Mouse (Mus musculus) T-helper 17 cell (primary cell): ENCODE results near the gene Pde1b.

Experiments used
- in situ Hi-C, 2 experiments: fragments of 300-600 bp; cut with MboI, MseI; formaldehyde crosslinking; loops; 1 replicate in 1 of 2; 2 replicates in 1 of 2; pipeline ENCODE4 v1.15.1; 2025; ENCODE audit warnings: high pct_unique_total_duplicates in 2 of 2

Pde1b gene

DNA sequence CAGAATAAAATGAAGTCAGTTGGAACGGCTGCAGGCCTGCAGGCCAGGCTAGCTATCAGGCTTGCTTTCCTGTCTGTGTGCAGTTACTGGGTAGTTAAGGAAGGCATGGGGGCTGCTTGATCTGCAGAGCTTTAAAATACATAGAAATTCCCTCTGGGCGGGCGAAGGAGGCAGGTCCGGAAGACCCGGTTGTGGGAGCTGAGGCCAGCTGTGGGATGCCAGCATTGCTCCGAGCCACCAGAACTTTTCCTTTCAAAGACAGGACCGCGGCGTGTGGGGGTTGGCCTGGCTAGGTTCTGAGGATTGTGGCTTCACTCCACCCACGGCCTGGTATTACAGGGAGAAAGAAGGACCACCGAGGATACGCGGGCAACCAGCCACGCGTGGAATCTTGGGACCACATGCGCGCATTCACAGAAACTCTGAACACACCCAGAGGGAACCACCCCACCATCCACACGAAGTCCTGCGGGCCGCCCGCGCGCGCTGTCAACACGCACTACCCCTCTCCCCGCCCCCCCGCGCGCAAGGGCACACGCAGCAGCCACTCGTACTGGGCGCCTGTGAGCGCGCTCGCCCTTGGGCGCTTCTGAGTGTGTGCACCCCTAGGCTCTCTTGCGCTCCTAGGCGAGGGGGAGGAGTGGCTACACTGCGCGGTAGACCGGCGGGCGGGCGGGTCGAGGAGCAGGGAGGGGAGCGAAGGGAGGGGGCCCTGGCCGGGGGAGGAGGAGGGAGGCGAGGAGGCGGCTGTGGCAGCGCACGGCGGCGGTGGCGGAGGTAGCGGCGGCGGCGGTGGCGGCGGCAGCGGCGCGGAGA is at the start of gene Pde1b:
Pde1b (plus strand) TSS at position 600 of the 816 bp plus-strand sequence.
- in situ Hi-C loops = no loop called here

DNA sequence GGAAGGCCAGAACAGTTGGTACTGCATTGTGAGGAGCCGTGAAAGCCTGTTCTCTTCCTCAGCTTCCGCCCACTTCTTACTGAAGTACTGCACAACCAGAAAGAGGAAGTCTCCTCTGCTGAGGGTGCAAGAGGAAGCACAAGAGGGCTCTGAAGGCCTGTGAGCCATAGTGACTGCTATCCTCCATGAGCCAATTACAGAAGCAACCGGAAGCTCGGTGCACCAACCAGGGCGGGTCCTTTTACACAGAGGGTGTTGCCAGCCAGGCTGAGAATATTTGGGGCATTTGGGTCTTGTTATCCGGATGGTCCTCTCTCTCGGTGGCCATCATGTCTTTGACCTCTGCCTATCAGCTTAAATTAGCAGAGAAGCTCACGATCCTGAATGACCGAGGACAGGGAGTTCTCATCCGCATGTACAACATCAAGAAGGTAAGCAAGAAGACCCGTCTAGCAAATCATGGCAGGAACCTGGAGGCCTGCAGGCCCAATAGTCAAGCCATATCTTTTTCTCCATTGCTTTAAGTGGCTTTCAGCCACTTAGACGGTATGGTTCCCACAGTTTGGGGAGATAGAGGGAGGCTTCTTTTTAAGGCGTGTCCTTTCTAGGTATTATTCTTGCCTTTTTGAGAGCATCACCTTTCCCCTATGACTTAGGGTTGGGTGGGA is 49.1 kb upstream of the Pde1b start, which contains the start of gene Nckap1l:
Nckap1l (plus strand) TSS at position 244 of the 668 bp plus-strand sequence.
- in situ Hi-C loops = loop anchor here in 1 of 2 experiments (5.0 kb wide), 1 partner anchor 106 kb away; no protein-coding TSS in a partner anchor

DNA sequence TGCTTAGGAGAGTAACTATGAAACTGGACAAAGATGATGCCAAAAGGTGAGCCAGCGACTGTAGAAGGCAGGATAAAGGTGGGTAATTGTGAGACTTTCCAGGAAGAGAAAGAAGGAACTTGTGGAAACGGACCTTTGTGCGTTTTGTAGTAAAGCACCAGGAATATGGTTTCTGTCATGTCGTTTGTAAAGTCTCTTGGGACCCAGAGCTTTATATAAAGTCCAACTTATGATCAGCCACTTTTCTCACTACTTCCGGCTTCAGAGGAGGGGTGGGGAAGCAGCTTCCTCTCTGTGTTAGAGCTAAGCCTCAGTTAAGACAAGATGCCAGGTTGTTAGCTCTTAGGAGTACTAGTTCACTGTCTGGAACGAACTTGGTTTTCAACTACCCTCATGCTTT is 48.4 kb upstream of the Pde1b start:
- in situ Hi-C loops = loop anchor here in 1 of 2 experiments (5.0 kb wide), 1 partner anchor 107 kb away; no protein-coding TSS in a partner anchor

DNA sequence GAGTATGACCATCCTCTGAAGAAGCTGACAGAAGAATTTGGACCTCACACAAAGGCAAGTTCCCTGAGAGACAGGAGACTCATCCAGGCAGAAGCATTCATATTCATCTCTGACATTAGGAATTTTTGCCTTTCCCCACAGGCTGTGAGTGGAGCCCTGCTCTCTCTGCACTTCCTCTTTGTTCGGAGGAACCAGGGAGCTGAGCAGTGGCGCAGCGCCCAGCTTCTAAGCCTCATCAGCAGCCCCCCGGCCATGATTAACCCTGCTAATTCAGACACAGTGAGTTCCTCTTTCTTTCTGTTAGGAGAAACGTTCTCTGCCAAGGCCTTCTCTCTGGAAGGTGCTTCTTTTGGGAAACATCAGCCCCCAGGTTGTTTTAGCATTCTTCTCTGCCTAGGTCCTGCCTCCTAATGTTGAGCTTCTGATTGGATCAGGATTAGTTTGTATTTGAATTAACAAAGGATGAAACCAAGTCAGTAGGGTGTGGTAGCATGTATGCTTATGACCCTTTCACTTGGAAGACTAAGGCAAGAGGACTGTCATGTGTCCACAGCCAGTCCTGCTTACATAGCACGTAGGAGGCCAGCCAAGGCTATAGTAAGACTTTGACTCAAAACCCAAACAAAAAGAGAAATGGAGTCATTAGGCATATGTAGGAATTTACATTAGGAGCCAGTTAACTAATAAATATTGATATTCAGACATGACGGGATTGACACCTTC is 40.1 kb upstream of the Pde1b start:
- in situ Hi-C loops = no loop called here

DNA sequence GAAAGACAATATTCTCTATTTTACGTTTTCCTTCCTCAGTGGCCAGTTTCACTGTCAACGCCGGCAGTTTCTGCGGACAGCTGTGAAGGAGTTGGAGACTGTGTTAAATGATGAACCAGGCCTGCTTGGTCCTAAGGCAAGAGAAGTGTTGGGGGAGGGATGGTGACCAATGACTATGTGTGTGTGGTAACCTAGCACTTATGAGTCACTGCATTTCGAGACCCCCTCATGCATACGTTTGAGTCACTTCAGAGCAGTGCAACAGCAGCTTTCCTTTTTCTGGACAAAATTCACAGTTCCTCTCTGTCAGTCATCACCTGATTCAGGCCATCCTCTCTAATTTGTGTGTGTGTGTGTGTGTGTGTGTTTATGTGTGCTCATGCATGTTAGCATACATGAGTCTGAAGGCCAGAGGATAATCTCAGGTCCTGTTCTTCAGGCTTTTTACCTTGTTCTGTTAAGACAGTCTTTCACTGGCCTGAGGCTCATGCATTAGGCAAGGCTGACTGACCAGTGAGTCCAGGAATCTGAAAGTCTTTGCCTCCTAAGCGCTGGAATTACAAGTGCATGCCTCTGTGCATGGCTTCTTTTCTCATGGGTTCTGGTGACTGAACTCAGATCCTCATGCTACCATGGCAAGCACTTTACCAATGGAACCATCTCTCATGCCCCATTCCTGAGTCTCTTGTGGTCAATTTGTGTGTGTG is 31.2 kb upstream of the Pde1b start:
- in situ Hi-C loops = no loop called here

DNA sequence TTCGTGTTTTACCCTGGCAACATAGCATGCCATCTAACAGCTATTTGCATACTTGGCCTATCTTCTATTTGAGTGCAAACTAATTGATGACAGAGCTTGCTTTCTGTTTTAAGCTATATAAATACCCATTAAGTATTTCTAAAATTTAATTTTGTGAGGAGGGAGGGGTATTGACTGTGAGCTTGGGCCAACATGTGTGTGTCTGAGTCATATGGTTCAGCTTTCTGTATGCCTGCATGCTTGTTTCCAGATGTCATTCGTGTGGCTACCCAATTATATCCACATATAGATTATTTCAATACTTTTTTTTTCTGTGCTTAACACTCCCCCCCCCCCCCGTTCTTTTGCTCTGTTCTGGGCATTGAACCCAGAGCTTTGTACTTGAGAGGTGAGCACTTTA is 30.6 kb upstream of the Pde1b start:
- in situ Hi-C loops = no loop called here

DNA sequence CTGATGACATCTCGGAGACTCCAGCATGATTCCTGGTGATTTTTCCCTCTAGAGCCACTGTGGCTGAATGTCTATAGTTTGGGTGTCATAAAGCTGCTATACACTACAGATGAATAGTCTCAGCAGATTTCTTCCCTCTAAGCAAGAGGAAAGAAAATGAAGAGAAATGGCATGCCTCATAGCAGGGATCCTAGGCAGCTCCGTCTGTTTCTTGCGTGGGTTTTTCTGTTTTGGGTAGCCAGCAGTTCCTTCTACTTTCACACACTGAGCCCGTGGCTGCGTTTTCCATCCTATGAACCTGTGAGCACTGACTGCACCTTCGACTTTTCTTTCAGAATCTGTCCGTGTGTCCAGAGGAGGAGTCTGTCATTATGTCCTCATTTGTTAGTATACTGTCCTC is 29.7 kb upstream of the Pde1b start:
- in situ Hi-C loops = no loop called here

DNA sequence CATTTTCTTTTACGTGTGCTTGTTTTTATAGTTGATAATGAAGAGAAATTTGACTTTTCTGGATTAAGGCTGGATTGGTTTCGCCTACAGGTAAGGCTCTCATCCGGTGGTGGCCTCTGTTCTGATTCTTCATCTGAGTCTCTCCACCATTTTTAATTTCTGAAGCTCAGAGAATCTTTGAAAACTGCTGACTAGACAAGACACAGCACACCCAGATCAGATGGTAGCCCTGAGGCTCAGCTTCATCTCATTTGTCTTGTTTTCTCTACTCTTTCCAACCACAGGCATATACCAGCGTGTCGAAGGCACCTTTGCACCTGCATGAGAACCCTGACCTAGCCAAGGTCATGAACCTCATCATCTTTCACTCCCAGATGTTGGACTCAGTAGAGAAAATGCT is 29.1 kb upstream of the Pde1b start:
- in situ Hi-C loops = no loop called here

DNA sequence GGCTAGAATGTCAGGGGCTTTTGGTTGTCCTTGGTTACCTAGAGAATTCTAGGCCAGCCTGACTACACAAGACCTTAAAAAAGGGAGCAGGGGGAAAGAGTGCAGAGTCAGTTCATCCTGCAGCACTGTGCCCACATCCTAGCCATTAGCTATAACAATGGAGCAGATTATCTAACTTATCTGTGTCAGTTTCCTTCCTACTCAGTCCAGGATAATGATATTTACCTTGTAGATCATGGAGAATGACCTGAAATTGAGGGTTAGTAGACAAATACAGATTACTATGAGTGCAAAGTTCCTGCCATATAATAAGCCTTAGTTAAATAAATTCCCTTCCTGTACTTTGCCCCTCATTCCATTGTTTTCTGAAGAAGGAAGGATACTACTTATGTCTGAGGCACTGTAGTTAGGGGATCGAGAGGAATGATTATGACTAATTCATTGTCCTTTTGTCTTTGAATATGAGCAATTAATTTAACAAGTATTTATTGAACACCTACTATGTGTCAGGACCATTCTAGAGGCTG is 23.7 kb upstream of the Pde1b start:
- in situ Hi-C loops = no loop called here

DNA sequence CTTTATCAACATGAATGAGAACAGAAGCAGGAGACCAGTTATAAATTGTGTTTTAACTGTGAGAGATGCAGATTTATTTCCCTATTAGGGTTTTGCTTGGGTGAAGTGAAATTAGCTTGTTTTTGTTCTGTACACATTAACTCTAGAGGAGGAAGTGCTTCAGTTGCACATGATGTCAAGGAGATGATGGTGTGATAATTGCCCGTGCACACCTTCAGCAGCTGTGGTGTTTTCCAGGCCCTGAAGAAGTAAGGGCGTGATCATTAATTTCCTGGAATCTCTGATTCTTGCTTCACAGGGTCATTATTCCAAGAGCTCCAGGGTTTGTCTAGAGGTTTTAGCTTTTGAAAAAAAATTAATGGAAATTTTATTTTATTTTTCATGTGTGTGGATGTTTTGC is 22.7 kb upstream of the Pde1b start:
- in situ Hi-C loops = no loop called here

DNA sequence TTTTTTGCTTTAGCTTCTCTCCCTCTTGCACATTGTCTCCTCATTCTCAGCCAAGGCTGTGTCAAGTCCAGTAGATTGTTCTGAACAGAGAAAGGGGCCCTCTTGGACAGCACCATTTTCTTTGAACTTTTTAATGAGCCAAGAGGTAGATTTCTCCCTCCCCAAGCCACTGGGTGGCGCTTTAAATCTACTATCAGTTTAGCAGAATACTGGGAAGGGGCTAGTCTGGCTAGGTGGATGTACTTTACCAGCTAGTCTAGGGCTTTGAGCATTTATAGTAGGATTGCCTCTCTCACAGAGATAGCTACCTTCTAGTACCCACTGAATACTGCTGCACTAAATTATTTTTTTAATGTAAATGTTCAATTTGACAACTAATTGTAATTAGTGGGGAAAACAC is 20.3 kb upstream of the Pde1b start:
- in situ Hi-C loops = no loop called here

DNA sequence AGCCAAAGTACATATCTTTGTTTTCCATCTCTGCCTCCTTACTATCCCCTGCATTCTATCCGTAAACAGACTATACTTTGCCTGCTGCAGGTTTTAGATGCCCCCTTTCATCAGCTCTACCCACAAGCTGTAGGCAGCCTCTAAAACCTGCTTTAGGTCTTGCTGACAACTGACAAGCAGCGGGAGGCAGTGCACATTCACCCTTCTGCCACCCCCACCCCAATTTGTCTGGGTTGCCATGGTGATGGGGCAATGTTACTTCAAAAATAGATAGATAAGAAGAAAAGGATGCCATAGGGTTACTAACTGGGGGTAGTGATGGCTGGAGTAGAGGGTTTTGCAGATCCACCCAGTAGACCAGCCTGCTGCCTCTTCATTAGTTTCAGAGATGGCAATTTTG is 18.3 kb upstream of the Pde1b start:
- in situ Hi-C loops = no loop called here

DNA sequence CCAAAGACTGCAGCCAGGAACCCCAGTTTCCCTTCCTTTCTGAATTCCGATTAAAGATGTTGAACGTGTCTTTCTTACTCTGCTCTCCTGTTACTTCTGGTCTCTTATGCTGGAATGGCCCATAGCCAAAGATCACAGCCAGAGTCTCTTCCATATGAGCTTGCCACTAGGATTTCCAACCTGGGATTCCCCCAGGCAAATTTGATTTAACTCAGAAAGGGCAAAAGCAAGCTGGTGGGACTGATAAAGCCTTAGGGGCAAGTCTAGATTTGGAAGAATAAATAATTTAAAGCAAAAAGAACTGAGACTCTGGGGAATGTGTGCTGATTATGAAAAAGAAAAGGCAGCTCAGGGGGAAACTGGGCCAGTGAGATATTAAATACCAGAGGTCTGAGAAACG is 17.7 kb upstream of the Pde1b start:
- in situ Hi-C loops = no loop called here

DNA sequence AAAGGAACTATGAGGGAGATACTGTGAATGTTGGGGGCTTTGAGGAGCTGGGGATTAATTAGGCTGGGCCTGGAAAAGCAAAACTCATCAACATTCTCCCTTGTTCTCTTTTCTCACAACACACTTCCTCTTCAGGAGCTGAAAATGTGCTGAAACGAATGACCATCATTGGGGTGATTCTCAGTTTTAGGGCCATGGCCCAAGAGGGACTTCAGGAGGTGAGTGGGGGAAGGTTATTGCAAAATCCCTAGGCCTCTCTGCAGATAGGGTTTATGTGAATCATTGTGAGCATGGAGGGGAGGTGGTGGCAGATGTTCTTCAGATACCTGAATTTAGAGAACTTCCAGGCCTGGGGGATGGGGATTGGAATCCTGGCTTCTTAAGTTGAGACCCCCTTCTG is 16.2 kb upstream of the Pde1b start:
- in situ Hi-C loops = no loop called here

DNA sequence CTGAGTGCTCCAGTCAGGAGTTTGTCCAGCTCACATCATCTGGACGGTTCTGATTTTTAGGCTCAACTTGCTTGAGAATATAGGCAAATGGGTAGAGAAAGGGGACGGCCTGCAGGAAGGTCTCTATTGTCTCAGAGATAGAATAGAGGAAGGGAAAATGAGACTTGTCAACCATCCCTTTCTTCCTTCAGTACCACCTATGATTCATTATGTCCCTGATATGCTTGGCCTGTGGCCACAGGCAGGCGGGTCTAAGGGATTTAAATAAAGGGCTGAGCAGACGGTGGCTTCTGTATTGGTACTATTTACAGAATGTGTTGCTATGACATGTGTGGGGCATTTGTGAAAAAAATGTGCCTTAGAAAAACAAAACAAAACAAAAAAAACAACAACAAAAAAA is 14.5 kb upstream of the Pde1b start:
- in situ Hi-C loops = no loop called here

DNA sequence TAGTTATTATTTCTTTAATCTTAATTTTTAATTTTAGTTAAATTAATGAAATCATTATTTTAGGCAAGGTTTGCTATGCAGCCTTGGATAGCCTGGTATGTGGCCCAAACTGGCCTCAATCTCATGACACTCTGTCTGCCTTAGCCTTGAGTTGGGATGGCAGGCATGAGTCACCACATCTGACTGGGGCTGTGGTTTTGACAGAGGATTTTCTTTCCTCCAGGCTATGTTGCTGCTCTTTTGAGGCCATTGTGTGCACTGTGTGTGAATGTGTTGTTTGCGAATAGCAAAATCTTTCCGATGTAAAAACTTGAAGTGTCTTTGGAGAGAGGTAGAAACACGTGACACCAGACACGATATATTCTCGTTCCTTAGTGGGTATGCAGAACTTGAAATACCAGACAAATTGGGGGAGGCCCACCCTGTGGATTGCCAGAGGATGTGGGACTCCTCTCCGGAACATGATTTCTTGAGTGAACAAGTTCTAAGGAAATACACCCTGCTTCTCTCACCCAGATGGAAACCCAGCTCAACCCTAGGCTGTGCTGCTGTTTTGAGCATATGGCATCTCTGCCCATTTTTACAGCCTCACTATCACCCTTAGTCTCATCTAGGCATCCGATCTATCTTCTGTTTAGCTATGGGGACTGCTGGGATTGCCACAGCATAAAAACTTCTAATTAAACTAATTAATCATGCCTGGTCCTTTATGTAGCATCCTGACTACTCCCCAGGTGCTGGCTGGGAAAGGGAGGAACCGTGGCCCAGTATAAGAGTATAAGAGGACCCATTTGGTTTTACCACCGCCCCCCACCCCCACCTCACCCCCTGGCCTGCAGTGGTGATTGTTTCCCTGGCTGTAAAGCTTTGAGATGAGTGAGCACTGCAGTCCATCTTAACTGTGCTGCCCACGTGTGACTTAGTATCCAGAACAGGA is 6.4 kb upstream of the Pde1b start:
- in situ Hi-C loops = no loop called here

DNA sequence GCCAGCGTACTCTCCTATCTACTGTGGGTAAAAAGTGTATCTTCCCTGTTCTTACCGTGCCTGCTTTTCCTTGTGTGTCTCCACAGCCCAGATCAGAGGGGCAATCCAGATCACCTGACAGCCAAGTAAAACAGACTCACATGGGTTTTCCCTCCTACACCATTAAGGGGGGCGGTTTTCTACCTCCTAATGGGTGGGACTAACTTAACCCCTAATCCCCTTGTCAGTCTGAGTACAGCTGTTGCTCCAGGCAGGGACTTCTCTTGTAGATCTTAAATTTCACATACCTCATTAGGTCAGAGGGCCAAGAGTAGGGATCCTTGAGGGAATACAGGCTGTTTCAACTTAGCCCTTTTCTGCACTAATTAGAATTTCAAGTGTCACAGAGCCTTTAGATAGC is 4.7 kb upstream of the Pde1b start:
- in situ Hi-C loops = no loop called here

DNA sequence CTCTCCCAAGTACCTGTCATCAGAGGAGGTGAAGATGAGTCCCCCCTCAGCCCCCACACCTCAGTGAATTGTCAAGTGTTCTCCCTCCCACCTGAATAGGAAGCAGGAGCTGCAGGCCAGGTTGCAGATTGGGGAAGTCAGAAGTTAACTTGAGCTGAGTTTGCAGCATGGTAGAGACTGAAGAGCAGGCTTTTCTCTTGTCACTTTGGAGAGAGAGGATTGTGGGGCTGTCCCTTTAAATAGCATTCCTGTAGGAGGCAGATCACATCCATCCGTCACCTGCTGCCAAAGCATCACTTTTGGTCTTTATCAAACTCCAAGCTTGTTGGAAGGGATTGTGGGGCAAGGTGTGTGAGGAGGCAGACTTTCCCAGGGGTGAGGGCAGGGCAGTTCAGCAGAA is 2.1 kb upstream of the Pde1b start:
- in situ Hi-C loops = no loop called here

DNA sequence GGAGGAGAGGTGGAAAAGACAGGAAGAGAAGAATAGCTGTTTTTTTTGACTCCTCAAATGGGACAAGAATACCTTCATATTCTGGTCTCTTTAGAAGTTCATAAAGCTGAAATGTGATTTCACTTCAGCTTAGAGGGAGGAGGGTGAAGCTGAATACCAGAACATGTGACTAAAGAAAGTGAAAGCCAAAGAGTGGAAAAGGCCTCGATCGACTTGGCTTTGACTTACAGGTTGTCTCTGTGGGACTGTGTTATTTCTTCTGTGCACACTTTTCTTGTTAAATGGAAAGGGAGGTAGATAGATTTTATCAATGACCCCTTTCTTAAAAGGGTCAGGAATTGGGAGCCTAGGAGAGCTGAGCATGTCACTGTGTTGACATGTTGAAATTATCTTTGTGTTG is 1.6 kb upstream of the Pde1b start:
- in situ Hi-C loops = no loop called here

DNA sequence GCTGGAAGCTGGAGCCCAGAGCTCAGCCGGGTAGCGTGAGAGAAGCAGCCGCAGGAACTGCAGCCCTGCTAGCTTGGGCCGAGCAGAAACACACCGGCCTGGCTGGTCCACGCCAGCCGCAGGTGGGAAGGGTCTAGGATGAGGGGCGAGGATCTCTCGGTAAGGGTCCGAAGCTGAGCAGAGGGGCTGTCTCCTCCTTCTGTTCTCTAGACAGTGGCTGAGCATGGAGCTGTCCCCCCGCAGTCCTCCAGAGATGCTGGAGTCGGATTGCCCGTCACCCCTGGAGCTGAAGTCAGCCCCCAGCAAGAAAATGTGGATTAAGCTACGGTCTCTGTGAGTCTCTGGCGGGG is 392 bp downstream of the Pde1b start:
- in situ Hi-C loops = no loop called here

DNA sequence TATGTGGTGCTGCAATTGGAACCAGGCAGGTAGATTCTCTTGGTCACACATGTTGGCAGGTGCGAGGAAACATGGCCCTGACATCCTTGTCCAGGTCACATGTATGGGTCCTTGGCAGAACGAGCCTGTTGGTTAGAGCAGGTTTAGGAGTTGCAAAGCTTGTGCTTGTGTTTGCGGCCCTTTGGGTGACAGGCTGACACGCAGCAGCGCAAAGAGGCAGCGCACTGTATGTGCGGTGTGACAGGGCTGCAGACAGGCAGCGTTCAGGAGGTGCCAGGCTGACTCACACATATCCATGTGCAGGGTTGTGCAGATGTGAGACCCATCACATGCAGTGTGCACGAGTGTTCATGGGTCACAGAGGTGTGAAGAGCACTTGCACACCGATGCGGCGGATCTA is 826 bp downstream of the Pde1b start:
- in situ Hi-C loops = no loop called here
